Mouse (Mus musculus) cerebellum, postnatal 36 days (tissue): ENCODE data around the gene Nabp1.
"Not testable (repeated sequence)": the region's sequence is repeated elsewhere in the genome, so short reads cannot be mapped to it uniquely, and the experiment has no call there.

Experiments used
- DNase-seq, 2 experiments: peaks; one replicate each; pipeline ENCODE4 v3.0.0; 2021 to 2022; ENCODE audit warnings: mixed read lengths in 2 of 2

Gene Nabp1

GRCm38 (mm10) chr1:51480386-51480785, 2.2 kb upstream of the Nabp1 start:
- no peak for DNase-seq

GRCm38 (mm10) chr1:51479691-51480090, 1.5 kb upstream of the Nabp1 start:
- DNase-seq = no peak

GRCm38 (mm10) chr1:51479027-51479329, 753 bp upstream of the Nabp1 start:
- DNase-seq = no peak

GRCm38 (mm10) chr1:51477656-51478081, 556 bp downstream of the Nabp1 start:
- DNase-seq = peak; percentile 43 to 50

GRCm38 (mm10) chr1:51476405-51476804, 1.8 kb downstream of the Nabp1 start:
- no peak for DNase-seq

- no peak for DNase-seq
Measured at GRCm38 (mm10) chr1:51468077-51468476, 10.1 kb downstream of the Nabp1 start.

- no peak for DNase-seq
Measured at GRCm38 (mm10) chr1:51467181-51467580, 11.0 kb downstream of the Nabp1 start.

GRCm38 (mm10) chr1:51466385-51466784, 11.8 kb downstream of the Nabp1 start:
- no peak for DNase-seq

GRCm38 (mm10) chr1:51465285-51465684, 12.9 kb downstream of the Nabp1 start:
- no peak for DNase-seq

GRCm38 (mm10) chr1:51463038-51463437, 15.2 kb downstream of the Nabp1 start:
- DNase-seq = no peak

GRCm38 (mm10) chr1:51458731-51459450, 19.3 kb downstream of the Nabp1 start:
- DNase-seq = no peak

GRCm38 (mm10) chr1:51458089-51458488, 20.1 kb downstream of the Nabp1 start:
- DNase-seq = no peak

- no peak for DNase-seq
Measured at GRCm38 (mm10) chr1:51457249-51457648, 21.0 kb downstream of the Nabp1 start.

GRCm38 (mm10) chr1:51448789-51449188, 29.4 kb downstream of the Nabp1 start:
- no peak for DNase-seq

GRCm38 (mm10) chr1:51445854-51446460, 32.3 kb downstream of the Nabp1 start:
- peak; percentile 69 to 71 for DNase-seq

GRCm38 (mm10) chr1:51445161-51445853, 32.9 kb downstream of the Nabp1 start:
- no peak for DNase-seq

- no peak for DNase-seq
Measured at GRCm38 (mm10) chr1:51429775-51430174, 48.5 kb downstream of the Nabp1 start.

GRCm38 (mm10) chr1:51426298-51426697, 51.9 kb downstream of the Nabp1 start:
- DNase-seq = no peak

GRCm38 (mm10) chr1:51421029-51421428, 57.2 kb downstream of the Nabp1 start:
- not testable (repeated sequence) for DNase-seq

- DNase-seq = no peak
Measured at GRCm38 (mm10) chr1:51418753-51419152, 59.5 kb downstream of the Nabp1 start.
